Mouse (Mus musculus) heart, postnatal 0 days (tissue): ENCODE results near the gene Prpf40a.

Experiments
- CTCF ChIP-seq: IDR thresholded peaks from 2 replicates; pipeline ENCODE4 v1.5.1; 2016; ENCODE audit warnings: antibody characterized with exemption, control low read depth, low read depth
- EP300 ChIP-seq: IDR thresholded peaks from 2 replicates; pipeline ENCODE4 v1.6.1; 2016; ENCODE audit warnings: antibody characterized with exemption, low read depth

DNA sequence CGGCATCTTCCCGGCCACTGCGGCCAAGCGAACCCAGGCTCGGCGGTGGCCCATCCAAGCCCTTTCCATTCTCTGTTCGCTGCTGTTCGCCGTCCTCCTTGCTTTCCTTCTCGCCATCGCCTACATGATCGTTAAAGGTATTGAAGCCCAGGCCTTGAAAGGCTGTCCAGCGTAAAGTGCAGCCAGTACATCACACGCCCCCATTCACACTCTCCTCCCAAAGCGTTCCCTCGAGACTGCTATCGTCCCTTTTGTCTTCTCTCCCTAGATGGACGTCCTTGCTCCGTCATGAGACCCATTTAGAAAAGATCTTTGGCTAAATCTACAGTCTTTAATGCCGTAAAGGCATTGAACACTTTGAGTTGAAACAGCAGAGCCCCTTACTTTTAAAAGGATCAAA is 1.3 kb upstream of the Prpf40a start:
- TF ChIP-seq CTCF: no peak
- TF ChIP-seq EP300: no peak
